Mouse (Mus musculus) heart, postnatal 0 days (tissue): Measurements from ENCODE around the gene Olfr1097.

Source experiments
- CTCF ChIP-seq: IDR thresholded peaks from 2 replicates; pipeline ENCODE4 v1.5.1; 2016; ENCODE audit warnings: antibody characterized with exemption, control low read depth, low read depth
- EP300 ChIP-seq: IDR thresholded peaks from 2 replicates; pipeline ENCODE4 v1.6.1; 2016; ENCODE audit warnings: antibody characterized with exemption, low read depth

DNA sequence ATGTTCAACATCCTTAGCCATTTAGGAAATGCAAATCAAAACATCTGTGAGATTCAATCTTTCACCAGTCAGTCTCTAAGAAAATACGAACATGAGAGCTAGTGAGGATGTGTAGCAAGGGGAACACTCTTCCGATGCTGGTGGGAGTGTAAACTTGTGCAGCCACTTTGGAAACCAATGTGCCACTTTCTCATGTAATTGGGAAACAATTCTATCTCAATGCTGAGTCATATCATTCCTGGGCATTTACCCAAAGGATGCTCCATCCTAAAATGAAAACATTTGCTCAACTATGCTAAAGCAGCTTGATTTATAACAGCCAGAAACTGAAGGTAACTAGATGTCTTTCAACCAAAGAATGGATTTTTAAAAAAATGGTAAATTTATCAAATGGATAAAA lies 13.6 kb upstream of the Olfr1097 start:
- TF ChIP-seq EP300 (no peak), CTCF (no peak)
